Mouse (Mus musculus) adrenal gland, postnatal 25 days (tissue): ENCODE measurements at regions not wholly inside any gene's neighbourhood (a gene's known extent, or its start where the extent isn't known, plus 50 kb on each side); places are given as distances from the start of the nearest gene placed in this dataset.
A peak's percentile ranks its signal among the peaks of the same experiment; 100 is the strongest.

ENCODE experiments used
- DNase-seq: peaks from one replicate; pipeline ENCODE4 v3.0.0; 2021; ENCODE audit warnings: mixed read lengths

DNA sequence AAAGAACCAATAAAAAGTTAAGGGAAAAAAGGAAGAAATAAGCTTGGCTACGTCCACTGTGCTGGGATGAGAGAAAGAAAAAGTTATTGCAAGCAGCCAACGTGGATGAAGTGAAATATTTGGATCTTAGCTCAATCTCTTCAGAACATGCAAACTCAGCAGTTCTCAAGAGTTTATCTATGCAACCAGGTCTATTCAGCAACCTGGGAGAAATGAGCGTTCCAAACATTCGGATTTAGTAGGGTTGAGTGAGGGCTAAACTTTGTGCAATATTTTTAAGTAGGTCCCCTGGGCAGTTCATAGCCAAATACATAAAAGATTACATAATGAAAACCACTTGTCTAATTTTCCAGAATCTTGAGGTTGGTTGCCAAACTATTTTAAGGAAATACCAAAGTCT, 129.0 kb upstream of the Tmem164 start:
- DNase-seq, result no peak

DNA sequence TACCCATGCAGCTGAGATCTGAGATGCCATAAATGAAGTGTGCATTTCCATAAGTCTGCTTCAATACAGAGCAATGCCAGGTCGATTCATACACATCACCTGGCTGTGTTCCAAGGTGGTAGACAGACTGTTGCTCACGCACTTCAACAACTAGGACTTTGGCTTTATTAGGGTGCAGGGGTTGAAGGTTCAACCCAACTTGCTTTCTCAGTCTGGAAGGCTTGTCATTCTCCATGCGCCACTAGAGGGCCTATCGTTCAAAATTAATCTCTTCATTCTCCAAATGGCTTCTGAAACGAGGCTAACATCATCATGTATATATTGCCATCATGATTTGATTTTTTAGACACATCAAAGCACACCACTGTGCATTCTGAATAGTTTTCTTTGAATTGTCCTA, 127.0 kb upstream of the Tmem164 start:
- no peak for DNase-seq

DNA sequence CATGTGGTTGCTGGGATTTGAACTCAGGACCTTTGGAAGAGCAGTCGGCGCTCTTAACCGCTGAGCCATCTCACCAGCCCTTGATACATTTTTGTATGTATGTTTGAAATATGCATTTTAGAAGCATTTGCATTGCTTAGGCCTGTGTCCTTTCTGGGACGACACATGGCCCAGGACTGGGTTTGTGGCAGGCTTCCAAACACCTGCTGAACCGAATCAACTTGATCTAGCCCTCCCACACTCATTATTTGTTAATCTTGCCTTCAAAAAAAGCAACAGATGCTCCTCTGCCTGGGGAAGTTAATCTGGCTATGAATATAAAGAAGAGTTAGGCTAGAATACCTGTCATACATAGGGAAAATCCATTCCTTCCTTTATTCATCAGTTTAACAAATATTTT, 123.7 kb upstream of the Tmem164 start:
- DNase-seq, result no peak

- peak; percentile 10 for DNase-seq
Observed at GRCm38 (mm10) chrX:142560209-142560912, 120.8 kb upstream of the Tmem164 start.

DNA sequence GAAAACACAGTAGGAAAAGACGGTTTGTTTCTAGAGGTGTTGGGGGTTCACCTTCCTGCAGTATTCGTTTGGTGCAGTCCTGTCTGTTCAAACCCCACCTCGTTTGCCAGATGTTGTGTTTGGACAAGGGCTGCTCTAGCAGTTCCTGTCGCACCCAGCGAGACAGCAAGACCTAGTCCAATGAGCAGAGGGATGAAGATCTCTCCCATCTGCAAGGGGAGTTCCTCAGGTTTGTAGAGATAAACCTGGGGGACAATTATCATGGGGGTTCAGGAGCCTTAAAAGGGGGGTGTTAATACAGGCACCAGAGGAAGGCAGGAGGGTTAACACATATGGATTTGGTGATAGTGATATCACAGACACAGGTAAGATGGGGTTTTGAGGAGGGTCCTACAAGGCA, 119.4 kb upstream of the Tmem164 start:
- no peak for DNase-seq

- peak; percentile 15 for DNase-seq
Observed at GRCm38 (mm10) chrX:142564186-142564585, 117.0 kb upstream of the Tmem164 start.

GRCm38 (mm10) chrX:142571772-142572171, 109.4 kb upstream of the Tmem164 start:
- no peak for DNase-seq

DNA sequence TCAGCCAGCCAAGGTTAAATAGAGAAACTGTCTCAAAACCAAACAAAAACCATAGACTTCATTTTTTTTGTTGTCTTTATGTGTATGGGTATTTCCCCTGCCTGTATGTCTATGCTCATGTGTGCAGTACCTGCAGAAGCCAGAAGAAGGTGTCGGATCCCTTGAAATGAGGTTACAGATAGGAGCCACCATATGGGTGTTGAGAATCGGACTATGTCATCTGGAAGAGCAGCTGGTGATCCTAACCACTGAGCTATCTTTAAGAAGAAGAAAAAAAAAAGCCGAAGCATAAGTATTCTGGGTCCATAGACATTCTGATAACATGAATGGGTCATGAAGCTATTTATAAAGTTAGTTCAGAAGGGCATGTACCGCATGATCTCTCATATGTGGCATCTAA, 107.2 kb upstream of the Tmem164 start:
- no peak for DNase-seq

DNA sequence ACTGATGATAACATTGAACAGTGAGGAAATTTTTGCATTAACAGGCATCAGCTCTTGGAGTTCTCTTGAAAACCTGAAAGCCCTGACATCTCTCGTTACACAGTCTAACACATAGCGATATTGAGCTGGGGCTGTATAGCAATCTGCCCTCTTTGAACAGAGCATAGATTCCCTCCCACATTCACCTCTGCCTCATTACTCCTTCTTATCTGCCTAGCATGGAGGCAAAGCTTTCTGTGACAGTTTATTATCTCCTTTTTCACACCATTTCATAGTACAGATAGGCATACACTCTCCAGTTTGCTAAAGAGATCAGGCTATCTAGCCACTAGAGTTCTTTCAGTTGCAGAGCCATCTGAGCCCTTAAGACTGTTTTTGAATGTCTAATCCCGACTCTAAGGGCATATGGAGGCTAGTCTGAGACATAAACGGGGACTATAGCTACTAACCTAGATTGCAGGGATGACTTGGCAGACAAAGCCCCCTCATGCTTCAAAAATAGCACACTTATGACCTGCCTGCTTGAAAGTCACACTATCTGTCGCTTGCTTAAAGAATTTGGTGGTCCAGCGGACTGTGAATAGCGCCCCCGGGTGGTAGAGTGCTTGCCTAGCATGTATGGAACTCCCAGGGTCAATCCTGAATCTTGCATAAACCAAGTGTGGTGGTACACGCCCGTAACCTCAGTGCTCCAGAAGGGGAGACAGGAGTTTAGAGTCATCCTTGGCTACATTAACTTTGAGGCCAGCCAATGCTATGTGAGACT, 106.1 kb upstream of the Tmem164 start:
- DNase-seq, result no peak

DNA sequence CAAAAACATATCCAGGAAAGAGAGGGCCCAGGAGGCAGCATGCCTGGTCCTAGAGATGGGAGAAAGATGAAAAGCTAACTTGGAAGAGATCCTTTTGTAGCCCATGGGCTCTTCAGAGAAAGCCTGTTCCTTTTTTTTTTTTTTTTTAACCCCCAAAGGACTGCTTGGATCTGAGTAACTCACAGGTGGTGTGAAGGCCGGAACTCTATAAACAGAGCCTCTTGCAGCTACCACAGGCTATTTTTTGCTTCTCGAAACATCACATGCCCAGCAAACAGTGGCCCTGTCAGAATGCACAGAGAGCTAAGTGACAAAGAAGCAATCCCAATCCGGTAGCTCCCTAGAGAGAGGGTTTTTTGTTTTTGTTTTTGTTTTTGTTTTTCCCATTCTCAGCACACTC, 105.1 kb upstream of the Tmem164 start:
- no peak for DNase-seq

DNA sequence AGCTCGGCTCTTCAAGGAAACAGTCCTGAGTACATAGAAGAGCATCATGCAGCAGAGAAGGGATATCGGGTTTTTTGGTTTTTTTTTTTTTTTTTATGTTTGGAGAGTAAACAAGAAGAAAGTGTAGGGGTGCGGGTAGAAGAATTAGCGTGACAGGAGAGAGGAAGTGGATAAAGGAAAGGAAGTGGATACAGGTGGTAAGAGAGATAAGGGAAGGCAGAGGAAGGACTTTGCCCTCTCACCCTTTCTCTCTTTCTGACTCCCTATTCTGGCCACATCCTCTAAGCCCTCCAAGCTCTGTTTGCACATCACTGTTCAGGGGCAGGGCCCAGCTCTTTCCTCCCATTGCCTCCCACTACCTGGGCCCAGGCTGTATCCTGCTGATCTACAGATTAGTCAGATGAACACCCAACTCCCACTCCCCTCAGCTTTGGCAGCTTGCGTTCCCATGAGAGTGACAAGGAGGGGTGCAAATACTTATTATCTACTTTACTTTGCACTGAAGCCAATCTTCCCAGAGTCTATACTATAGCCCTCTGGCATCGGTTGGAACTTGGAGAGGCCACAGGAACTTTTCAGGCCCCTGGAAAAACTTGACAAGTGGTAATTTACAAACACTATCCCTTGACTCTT, 103.6 kb upstream of the Tmem164 start:
- DNase-seq, result no peak

GRCm38 (mm10) chrX:142585281-142585680, 95.9 kb upstream of the Tmem164 start:
- DNase-seq, result no peak

DNA sequence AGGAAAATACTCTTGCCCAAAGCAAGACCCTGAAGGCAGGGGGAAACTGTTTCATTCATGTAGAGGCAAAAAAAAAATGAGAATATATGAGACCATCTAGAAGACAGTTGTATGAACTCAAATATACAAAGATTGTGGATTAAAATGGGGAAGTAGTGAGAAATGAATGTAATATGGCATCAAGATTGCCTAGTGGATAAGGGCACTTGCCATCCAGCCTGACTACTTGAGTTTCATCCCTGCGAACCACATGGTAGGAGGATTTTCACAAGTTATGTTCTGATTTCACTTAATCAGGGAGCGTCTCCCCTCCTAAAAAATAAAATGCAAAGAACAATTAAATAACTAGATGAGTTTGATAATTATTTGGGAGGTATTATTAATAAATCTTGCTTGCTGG, 81.8 kb upstream of the Tmem164 start:
- no peak for DNase-seq

GRCm38 (mm10) chrX:142600782-142601181, 80.4 kb upstream of the Tmem164 start:
- no peak for DNase-seq

DNA sequence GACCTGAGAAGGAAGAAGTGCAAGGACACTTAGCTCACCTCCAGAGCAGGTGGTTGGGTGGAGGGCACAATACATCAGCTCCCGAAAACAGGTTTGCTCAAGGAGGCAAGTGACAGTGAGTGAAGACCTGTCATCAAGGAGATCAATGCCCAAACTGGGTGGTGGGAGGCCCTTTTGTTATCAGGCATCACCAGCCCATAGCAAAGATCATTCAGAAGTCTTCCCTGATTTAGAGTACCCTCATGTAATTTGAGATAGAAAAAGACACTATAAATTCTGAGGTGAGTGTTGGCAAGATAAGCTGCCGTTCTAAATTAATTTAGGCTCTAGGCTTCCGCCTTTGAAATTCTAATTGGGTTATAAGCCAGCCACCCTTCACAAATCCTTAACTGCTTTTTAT, 76.1 kb upstream of the Tmem164 start:
- no peak for DNase-seq

GRCm38 (mm10) chrX:142606595-142607205, 74.5 kb upstream of the Tmem164 start:
- DNase-seq, result no peak

GRCm38 (mm10) chrX:142616189-142616872, 64.9 kb upstream of the Tmem164 start:
- no peak for DNase-seq

DNA sequence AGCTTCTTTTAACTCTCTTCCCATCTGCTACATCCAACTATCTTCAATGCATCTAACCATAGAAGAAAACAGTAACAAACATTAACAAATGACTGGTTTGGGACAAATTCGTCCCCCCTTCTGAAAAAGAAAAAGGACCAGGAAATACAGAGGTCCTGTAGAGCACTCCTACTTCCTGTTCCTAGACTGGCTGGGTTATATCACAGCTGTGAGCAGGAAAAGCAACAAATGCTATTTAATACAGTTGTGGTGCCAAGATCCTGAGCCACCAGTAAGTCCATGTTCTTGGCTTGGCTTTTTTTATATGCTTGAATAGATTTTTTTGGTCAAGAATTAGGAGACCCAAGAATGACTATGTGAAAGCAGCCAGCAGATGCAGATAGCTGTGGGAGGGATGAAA, 62.8 kb upstream of the Tmem164 start:
- no peak for DNase-seq

DNA sequence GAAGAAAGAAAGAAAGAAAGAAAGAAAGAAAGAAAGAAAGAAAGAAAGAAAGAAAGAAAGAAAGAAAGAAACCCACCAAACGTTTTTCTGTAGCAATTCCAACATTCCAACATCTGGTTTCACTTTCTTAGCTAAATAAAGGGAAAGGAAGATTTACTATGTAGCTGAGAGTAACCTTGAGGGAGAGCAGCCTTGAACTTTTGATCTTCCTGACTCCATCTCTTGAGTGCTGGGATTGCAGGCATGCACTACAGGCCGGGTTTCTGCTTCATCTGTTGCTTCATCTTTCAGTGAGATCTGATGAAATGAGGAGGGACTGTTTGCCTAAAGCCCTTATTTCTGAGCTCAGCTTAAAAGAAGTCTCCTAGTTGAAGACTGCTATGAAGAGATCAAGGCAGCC, 57.8 kb upstream of the Tmem164 start:
- DNase-seq, result no peak

GRCm38 (mm10) chrX:142623882-142624281, 57.3 kb upstream of the Tmem164 start:
- DNase-seq, result no peak
